Mouse (Mus musculus) heart, adult 2 months (tissue): ENCODE measurements around the gene Mill1.
"Not testable (repeated sequence)": the region's sequence is repeated elsewhere in the genome, so short reads cannot be mapped to it uniquely, and the experiment has no call there.

Experiments used
- CTCF ChIP-seq: fragments of 200-600 bp; IDR thresholded peaks from 2 replicates; pipeline ENCODE4 v1.8.1; 2022; ENCODE audit warnings: antibody characterized with exemption, mild to moderate bottlenecking, moderate library complexity
- POLR2A ChIP-seq: fragments of 200-500 bp; IDR thresholded peaks from 2 replicates; pipeline ENCODE4 v1.6.1; 2011; ENCODE audit warnings: mild to moderate bottlenecking, low read depth, low read length, control low read depth; ENCODE audit not compliant: insufficient read depth

GRCm38 (mm10) chr7:18243959-18244573 lies 1.1 kb upstream of the Mill1 start:
- not testable (repeated sequence) for TF ChIP-seq POLR2A, CTCF
